Mouse (Mus musculus) embryonic fibroblast, embryonic 13.5 days (primary cell): ENCODE measurements at regions not wholly inside any gene's neighbourhood (a gene's known extent, or its start where the extent isn't known, plus 50 kb on each side); places are given as distances from the start of the nearest gene placed in this dataset.

ENCODE experiments used
- CTCF ChIP-seq: IDR thresholded peaks from 2 replicates; pipeline ENCODE4 v1.5.1; 2011; ENCODE audit warnings: mild to moderate bottlenecking, control low read depth, low read length, moderate library complexity, borderline replicate concordance; ENCODE audit not compliant: insufficient read depth
- POLR2A ChIP-seq: IDR thresholded peaks from 2 replicates; pipeline ENCODE4 v1.6.1; 2011; ENCODE audit warnings: low read depth, mild to moderate bottlenecking, control low read depth, low read length, moderate library complexity

DNA sequence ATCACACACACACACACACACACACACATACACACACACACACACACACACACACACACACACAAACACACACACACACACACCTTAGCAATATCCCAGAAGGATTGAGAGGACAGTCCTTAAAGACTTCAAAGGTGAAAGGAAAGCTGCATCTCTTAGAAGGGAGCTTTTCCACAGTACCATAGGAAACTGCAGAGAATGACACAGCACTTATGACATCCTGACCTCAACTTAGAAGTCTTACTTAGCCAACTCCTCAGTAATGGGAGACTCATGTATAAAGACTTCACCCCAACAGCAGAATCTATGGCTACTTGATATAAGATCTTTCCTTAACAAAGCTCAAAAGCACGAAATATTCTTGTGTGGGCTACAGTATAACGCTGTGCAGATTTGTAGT lies 601.8 kb upstream of the Arpp21 start:
- TF ChIP-seq CTCF (no peak), POLR2A (no peak)
